Mouse (Mus musculus) lung, postnatal 25 days (tissue): ENCODE measurements around the gene Pdk2.

Experiments used
- DNase-seq: peaks from one replicate; pipeline ENCODE4 v3.0.0; 2022; ENCODE audit warnings: low spot score

Gene Pdk2

DNA sequence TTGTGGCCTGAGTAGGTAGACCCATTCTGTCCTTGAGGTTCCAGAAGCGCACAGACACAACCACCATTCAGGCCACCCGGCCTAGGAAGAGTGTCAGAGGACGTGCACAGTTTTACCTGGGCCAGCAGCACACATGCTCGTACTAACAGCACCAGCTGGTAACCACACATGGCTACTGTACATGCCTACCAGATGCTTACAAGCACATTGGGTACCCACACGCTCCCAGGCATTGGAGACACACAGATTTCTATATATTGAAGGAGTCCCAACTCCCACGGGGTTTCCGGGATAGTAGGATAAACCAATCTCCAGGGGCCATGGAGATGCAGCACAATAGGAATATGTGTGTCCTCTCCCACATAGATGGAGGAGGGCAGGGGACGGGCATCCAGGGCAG is 38.4 kb downstream of the Pdk2 start:
- no peak for DNase-seq

DNA sequence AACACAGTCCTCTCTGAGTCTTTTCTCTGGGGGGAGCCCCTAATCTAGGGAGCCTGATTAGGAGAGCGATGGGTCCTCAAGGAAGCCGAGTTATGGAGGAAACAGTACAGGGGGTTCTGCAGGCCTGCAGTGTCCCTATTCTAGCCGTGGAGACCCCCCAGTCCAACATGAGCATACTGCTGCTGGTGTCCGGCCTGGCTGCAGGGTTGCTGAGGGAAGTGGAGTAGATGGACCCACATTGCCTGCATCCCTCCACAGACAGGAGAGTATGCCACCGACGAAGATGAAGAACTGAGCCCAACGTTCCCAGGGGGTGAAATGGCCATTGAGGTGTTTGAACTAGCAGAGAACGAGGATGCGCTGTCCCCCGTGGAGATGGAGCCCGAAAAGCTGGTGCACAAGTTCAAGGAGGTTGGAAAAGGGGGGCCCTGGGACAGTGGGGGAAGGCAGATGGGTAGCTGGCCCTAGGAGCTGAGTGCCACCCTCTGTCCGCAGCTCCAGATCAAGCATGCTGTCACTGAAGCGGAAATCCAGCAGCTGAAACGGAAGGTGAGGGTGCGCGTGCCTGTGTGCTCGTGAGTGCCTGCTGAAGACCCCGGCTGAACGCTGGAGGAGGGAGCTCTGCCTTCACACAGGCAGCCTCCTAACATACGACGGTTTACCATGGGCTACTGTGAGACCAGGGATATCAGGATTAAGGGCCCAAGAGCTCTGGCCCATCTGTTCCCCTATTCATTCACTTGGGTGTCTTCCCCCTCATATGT is 39.4 kb downstream of the Pdk2 start:
- DNase-seq: no peak

DNA sequence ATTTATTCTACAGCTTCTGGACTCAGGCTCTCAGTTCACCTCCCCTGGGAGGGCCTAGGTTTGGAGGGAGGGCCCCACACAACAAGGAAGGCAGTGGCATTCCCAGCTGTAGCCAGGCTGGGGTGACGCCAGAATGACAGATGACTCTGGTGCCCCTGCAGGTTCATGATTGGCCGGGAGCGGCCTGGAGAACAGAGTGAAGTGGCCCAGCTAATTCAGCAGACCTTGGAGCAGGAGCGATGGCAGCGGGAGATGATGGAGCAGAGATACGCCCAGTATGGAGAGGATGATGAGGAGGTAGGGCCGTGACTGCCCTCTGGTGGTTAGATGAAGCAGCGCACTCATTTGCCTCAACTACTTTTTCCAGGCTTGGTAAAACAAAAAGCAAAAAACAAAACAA is 40.1 kb downstream of the Pdk2 start:
- DNase-seq: peak; percentile 76

DNA sequence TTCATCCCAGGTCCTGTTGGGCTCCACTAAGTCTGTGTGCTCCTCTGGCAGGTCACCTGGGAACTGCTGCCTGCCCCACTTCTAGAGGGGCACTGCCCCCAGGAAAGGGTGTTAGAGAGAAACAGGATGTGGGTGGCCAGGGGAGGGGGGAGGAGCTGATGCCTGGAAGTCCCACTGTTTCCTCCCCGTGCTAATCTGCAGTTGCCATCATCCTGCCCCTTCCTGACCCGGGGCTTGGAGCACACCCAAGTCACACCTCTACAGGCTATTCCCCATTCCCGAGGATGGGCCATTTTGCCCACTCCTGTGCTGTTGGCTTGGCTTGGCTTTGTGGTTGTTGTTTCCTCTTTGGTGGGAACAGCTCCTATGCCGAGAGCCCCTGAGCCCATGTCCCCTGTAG is 40.6 kb downstream of the Pdk2 start:
- DNase-seq: peak; percentile 70

DNA sequence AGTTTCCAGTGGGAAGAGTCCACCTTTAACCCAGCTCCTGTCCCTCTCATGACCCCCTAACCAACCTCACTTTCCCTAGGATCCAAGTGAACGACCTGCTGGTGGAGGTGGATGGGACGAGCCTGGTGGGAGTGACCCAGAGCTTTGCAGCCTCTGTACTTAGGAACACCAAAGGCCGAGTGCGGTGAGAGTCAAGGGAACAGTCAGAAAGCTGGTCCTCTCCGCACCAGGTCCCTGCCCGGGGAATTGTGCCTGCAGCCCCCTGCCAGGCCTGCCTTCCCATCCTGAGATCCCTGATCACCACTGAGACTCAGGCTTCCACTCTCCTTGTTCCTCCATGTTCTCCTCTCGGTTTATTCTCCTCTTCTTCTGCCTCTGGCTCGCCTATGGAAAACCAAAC is 41.0 kb downstream of the Pdk2 start:
- DNase-seq: no peak

DNA sequence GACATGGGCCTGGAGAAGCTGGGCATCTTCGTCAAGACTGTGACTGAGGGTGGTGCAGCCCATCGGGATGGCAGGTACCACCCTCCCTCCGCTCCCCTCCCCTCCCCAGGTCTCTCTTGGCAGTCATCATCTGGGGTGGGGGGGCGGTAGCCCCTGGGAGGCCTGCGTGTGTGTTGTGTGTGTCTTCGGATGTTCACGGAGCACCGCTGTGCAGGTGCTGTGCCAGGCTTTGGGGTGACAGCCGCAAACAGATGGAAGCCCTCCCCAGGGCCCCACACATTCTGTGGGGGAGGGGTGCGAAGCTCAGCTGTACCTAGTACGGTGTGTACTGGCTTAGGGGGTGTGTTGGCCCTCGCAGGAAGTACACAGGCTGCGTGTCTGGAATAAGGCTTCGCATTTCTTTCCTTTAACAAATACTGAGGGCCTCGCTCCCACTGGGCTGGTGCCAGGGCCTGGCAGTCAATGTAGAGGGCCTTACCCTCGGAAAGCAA is 43.1 kb downstream of the Pdk2 start:
- DNase-seq: peak; percentile 37

DNA sequence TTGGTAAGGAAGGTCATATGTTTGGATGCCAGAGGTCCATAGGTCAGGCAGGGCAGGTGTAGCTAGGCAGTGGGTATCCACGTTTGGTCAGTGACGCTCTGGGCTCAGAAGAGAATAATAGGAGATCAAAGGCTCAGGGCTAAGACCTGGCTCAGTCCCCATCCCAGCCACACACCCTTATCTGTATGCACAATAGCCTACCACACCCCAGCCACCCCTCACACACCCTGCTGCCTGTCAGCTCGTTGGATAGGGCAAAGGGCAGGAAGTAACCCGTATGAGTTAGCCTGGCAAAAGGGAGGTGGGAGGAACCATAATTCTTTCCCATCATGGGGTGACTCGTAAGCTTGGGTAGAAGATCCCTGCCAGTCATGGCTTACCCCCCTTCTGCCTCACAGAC is 43.6 kb downstream of the Pdk2 start:
- no peak for DNase-seq

DNA sequence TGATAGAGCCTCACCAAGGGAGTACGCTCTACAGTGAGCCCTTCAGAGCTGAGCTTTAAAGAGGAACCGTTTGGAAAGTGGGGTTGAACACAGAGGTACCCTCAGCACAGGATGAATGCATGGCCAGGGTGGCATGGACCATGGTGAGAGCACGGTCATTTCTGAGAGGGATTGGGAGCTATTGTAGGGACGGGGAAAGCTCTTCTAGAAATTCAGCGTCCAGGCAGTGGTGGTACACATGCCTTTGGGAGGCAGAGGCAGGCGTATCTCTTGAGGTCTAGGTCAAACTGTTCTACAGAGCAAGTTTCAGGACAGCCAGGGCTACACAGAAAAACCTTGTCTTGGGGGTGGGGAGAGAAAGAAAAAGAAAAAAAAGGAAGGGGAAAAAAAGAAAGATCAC is 44.2 kb downstream of the Pdk2 start:
- no peak for DNase-seq

DNA sequence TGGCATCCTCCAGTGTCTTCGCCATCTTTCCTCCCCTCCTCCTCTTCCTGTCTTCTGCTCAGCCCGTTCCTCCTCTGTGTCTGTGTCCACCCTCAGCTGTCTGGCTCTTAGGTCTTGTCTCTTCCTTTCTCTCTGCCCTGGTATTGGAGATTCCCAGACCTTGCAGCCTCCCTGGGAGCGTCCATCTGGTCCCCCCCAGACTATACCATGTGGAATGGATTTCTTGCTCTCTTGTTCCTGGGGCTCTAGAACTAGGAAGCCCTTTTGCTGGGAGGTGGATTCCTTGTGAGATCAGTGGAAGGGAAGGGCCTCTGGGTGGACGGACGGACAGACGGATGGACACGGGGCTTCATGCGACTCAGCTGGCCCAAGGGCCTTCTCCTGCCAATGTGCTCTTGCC is 45.1 kb downstream of the Pdk2 start:
- no peak for DNase-seq

DNA sequence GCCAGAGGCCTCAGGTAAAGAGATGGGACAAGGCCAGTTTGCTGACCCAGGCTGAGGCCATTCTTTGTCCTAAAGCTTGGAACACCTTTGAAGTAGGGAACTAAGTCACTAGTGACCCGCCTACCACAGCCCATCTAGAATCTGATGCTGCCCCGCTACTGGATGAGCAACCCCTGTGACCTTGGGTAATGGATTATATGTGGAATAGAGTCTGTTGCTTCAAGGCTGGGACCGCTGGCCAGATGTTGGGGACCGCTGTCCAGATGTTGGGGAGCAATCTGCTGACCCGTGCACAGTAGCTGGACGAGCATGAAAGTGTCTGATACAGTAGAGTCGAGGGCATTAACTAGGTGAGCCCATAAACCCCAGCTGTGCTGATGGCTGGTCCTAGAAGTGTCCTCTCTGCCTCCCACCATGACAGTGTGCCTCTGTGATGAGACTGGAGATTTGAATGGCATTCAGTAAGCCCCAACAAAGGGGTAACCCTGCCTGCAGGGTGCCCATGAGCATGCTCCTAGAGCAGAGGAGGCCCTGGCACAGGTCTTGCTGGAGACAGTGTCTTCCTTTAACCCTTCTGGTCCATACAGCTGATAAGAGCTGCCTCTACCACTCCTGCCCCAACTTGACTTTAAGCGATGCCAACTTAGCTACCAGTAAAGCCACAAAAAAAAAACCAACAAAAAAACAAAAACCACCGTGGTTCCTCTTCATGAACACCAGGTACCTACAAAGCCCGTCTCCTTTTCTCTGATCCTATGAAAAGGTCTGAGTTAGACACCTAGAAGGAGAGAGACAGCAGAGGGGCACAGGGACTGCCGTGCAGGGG is 46.0 kb downstream of the Pdk2 start:
- no peak for DNase-seq

DNA sequence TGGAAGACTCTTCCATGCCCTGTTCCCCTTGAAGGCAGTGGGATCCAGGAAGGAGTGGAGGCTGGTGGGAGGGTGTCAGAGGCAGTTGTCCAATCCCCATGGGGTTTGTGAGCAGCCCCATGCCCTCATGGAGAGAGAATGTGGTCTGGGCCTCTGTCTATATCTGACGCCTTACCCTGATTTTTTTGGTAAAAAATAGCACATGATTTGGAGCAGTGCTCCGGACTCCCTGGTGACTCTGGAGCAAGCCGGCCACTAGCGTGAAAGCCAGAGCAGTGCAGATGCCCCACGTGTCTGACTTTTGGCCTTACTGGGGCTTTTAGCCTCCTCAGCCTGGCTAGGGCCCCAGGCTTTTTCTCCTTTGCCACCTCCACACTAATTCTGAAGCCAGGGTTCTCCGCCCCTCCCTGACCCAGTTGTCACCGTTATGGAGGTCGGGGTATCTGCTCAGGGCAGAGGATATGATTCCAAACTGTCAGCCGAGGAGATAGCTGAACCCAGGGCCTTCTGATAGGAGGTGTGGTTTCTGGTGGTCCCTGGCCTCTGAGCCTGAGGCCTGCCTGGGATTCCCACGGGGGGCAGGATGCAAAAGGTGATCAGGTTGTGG is 46.8 kb downstream of the Pdk2 start:
- DNase-seq: peak; percentile 25

DNA sequence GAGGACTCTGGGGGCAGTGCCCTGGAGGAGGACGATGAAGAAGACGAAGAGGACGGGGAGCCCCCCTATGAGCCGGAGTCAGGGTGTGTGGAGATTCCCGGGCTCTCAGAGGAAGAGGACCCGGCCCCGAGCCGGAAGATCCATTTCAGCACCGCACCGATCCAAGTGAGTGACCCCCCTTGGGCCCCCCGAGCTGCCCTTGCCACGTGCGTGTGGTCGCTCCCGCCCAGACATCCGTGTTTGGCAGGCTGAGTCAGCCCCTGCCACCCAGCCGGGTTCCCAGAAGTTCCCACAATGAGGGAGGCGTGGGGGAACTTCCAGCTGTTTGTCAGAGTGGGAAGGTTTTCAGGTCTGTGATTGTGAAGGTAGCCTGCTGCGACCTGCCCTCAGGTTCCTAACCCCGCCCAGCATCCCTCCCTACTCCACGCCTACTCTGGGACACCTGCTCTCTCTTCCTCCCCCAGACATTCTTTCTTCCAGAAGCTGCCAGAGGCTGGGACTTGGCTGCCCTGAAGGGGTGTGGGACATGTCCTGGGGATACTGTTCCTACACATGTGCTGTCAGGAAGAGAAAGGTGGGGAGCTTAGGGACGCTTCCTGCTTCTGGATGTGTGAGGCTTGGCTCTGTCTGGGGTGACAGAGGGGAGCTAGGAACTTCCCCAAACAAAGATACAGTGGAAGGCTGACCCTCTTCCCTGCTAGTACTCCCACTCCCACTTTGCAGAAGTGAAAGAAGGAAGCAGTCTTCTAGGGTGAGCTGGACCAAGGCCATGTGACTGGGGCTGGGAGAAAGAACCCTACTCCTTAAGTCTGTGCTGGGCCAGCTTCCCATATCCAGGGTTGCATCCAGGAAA is 48.2 kb downstream of the Pdk2 start:
- peak; percentile 77 for DNase-seq

DNA sequence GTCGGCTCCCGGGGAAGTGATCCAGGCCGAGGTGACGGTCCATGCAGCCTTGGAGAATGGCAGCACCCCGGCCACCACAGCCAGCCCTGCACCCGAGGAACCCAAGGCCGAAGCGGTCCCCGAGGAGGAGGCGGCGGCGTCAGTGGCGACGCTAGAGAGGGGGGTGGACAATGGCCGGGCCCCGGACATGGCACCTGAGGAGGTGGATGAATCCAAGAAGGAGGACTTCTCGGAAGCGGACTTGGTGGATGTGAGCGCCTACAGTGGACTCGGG is 48.7 kb downstream of the Pdk2 start:
- no peak for DNase-seq

DNA sequence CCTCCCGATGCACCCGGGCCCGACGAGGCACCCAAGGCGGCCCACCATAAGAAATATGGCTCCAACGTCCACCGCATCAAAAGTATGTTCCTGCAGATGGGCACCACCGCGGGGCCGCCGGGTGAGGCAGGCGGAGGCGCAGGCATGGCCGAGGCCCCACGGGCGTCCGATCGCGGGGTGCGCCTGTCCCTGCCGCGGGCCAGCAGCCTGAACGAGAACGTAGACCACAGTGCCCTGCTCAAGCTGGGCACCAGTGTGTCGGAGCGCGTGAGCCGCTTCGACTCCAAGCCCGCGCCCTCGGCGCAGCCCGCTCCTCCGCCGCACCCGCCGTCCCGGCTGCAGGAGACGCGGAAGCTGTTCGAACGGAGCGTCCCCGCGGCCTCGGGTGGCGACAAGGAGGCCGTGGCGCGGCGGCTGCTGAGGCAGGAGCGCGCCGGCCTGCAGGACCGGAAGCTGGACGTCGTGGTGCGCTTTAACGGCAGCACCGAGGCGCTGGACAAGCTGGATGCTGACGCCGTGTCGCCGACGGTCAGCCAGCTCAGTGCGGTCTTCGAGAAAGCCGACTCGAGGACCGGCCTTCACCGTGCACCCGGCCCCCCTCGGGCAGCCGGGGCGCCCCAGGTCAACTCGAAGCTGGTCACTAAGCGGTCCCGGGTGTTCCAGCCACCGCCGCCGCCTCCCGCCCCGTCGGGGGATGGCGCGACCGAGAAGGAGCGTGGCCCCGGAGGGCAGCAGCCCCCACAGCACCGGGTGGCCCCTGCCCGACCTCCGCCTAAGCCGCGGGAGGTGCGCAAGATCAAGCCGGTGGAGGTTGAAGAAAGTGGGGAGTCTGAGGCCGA is 49.3 kb downstream of the Pdk2 start:
- DNase-seq: peak; percentile 35

DNA sequence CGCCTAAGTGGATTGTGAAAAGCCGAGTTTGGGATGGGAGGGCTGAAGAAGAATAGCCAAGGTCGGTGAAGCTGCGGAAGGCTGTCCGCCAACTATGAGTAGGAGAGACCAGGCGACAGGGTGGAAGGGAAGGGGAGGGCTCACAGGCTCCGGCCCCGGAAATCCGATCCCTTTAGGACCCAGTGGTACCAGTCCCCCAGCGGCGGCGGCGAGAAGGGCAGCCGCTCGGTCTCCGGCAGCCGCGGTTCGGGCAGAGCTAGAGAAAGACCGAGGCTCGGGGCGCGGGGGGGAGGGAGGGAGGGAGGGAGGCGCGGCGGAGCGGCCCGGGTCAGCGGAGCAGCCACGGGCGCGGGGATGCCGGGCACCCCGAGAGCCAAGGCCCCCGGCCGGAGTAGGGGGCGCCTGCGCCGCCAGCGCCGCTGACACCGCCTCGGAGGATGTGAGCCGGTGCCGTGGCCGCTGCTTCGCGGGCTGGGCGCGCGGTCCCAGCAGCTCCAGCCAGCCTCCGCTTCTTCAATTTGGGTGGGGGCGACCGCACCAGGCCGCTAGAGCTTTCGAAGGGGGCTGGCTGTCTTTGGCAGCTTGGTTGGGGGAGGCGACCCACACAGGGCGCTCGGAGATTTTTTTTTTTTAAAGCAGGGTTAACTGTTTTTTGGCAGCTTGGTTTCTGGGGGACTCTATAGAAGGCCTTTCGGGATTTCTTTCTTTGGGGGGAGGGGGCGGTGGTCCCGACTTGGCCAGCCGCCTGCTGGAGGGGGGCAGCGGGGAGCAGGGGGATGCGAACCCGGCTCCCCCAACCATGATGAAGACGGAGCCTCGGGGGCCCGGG is 50.2 kb downstream of the Pdk2 start, which contains the start of gene Ppp1r9b:
TSS of gene Ppp1r9b (plus strand) at position 287 of the 829 bp plus-strand sequence.
- DNase-seq: peak; percentile 95

DNA sequence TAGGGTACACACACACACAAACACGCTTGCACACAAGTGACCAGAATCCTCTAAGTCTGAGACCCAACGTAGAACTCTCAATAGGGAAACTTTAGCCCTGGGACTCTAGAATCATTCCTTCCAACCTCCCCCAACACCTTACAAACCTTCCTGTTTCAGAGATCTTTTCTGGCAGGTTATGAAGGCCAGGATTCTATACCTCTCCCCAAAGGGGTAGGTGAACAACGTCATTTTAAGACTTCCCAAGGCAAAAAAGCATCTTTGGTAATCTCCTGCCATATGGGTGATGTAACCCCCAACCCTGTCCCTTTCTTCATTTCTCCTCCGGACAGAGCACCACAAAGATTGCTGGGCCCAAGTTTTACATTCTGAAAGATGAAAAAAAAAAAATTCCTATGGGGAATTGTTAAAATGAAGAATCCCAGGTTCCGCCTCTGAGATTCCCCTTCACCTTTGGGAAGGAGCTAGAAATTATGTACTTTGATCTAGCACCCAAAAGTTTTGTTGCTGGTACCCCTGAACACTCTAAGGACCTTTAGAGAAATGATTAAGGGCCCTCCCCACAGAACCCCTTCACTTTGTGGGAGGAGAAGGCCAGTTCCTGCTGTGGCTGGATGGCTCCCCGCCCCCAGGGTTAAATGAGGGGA is 50.9 kb downstream of the Pdk2 start:
- DNase-seq: no peak

DNA sequence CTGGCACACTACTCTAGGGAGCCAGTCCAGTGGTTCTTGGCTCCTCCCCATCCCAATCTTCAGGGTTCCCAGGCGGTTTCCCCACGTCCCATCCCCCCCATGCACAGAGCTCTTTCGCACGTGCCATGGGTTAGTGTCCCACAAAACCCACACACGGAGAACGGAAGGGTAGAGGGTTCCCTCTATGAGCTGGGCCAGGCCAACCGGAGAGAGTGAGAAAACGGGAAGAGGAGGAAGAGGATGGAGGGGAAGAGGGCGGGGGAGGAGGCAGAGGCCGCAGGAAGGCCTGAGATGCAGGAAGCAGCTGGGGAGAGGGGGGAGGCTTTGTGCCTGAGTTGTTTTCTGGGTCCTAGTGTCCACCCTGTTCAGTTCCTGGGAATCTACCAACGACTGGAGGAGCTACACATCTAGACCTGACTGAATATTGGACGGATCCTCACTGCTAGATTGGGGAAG is 51.6 kb downstream of the Pdk2 start:
- peak; percentile 89 for DNase-seq

DNA sequence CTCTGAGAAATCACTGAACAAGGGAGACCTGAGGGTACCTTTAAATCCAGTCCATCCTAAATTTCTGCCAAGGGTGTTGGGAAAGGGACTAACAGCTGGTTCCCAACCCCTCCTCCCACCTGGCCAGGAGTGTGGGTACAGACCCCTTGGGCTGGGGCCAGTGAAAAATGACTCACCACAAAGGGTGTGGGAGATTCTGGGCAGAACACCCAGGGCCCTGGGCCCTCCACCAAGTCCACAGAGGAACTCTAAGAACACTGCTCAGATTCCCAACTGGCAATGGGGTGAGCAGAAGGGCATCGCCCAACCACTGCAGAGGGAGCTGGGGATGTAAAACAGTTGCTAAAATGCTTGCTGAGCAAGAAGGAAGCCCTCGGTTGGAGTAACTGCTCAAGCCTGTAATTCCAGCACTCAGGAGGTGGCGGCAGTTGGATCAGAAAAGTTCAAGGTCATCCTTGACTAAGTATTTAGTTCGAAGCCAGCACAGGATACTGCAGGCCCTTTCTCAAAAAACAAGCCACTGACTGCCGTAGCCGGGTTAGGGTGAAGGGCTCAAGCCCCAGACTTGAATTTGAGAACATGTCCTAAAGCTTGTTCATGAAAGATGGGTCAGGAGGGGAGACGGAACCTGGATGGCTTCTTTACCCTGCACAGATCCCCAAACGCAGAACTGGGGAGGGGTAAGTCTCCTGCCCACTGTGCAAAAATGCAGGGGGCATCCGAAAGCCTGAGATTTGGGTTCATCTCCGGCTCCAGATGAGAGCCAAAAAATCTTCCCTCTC is 52.2 kb downstream of the Pdk2 start:
- DNase-seq: no peak

DNA sequence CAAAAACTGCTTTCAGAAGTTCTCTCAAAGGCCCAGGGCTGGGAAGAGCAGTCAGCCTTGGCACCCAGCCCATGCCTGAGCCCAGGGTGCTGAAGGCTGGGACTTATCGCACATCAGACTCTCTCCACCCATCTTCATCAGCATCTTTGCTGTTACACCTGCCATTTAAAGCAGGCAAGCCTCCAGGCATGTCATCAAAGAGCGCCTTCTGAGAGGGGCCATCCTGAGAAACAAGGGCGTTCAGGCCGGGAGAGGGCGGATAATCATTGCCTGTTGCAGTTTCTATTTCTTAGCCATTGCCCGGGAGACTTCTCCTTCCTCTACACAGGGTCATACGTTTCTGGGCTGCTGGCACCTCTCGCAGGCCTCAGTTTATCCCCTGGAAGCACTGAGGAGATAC is 53.3 kb downstream of the Pdk2 start:
- DNase-seq: no peak
